Mouse (Mus musculus) myocyte (in vitro differentiated cells): ENCODE results near the gene Kcna10.

Experiments used
- CEBPB ChIP-seq: IDR thresholded peaks from 2 replicates; pipeline ENCODE4 v1.6.1; 2011; ENCODE audit warnings: mild to moderate bottlenecking, moderate library complexity; ENCODE audit not compliant: poor library complexity, insufficient read depth, severe bottlenecking
- E2F4 ChIP-seq: IDR thresholded peaks from one replicate; pipeline ENCODE4 v1.6.1; 2011; ENCODE audit warnings: mild to moderate bottlenecking, control low read depth, moderate library complexity; ENCODE audit not compliant: insufficient read depth
- MAX ChIP-seq: IDR thresholded peaks from one replicate; pipeline ENCODE4 v1.6.1; 2011; ENCODE audit warnings: low read depth, mild to moderate bottlenecking, control low read depth
- MYOD1 ChIP-seq, 3 experiments: IDR thresholded peaks; one replicate each; pipeline ENCODE4 v1.6.1; 2011; ENCODE audit warnings: control low read depth in 2 of 3, low read depth in 2 of 3, mild to moderate bottlenecking in 2 of 3, moderate library complexity in 1 of 3; ENCODE audit not compliant: insufficient read length in 2 of 3, control insufficient read depth in 1 of 3
- MYOG ChIP-seq, 3 experiments: IDR thresholded peaks; one replicate each; pipeline ENCODE4 v1.6.1; 2011; ENCODE audit warnings: control low read depth in 2 of 3, low read depth in 2 of 3, mild to moderate bottlenecking in 2 of 3; ENCODE audit not compliant: insufficient read length in 2 of 3, control insufficient read depth in 1 of 3, insufficient read depth in 1 of 3
- POLR2A ChIP-seq: IDR thresholded peaks from one replicate; pipeline ENCODE4 v1.6.1; 2011; ENCODE audit warnings: low read depth, mild to moderate bottlenecking, control low read depth, moderate library complexity; ENCODE audit not compliant: insufficient read length
- POLR2AphosphoS2 ChIP-seq: IDR thresholded peaks from one replicate; pipeline ENCODE4 v1.6.1; 2011; ENCODE audit warnings: low read depth, control low read depth; ENCODE audit not compliant: insufficient read length
- REST ChIP-seq: IDR thresholded peaks from one replicate; pipeline ENCODE4 v1.6.1; 2011; ENCODE audit warnings: mild to moderate bottlenecking, control low read depth, moderate library complexity; ENCODE audit not compliant: insufficient read depth, insufficient read length
- SRF ChIP-seq: IDR thresholded peaks from one replicate; pipeline ENCODE4 v1.6.1; 2011; ENCODE audit warnings: low read depth; ENCODE audit not compliant: control insufficient read depth, insufficient read length
- TCF12 ChIP-seq: IDR thresholded peaks from one replicate; pipeline ENCODE4 v1.6.1; 2011; ENCODE audit warnings: mild to moderate bottlenecking, control low read depth; ENCODE audit not compliant: poor library complexity, insufficient read depth, severe bottlenecking
- TCF3 ChIP-seq: IDR thresholded peaks from one replicate; pipeline ENCODE4 v1.6.1; 2011; ENCODE audit warnings: low read depth, control low read depth; ENCODE audit not compliant: insufficient read length
- USF1 ChIP-seq: IDR thresholded peaks from one replicate; pipeline ENCODE4 v1.6.1; 2011; ENCODE audit warnings: low read depth, mild to moderate bottlenecking, control low read depth, moderate library complexity

DNA sequence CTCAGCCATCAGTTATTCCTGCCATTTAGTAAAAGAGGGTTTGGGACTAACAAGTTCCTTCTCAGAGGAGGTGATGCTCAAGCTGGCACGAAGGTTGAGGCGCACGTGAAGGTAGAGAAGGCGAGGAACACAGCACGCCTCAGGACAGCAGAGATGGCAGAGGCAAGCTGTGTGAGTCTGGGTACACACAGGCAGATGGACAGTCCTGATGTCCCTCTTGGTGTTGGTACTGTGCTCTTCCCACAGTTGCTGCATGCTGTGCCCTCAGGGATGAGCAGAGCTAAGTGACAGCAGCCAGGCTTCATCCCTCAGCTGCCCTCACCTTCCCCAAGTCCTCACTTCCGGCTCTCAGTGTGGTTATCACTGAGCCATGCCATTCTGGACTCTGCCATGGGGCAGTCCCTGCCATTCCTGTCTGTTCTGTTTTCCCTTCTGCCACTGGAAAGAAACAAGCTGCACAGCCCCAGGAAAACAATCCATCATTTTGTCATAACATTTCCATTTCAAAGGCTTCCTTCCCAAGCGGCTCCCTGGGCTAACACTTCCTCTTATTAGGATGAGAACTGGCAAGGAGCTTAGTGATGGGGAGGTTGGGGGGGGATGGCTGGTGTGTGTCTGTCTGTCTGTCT, 24.9 kb downstream of the Kcna10 start:
- TF ChIP-seq POLR2A (no peak), TCF12 (no peak), E2F4 (no peak), REST (no peak), MYOD1 (IDR thresholded peaks at IDR 0.05; ENCODE audit: control insufficient read depth in 1 of 3, insufficient read length in 2 of 3, low read depth in 2 of 3) (no peak), TCF3 (no peak), MAX (no peak), MYOG (IDR thresholded peaks at IDR 0.05; ENCODE audit: control insufficient read depth in 1 of 3, insufficient read depth in 1 of 3, insufficient read length in 2 of 3, low read depth in 2 of 3) (no peak), POLR2AphosphoS2 (no peak), USF1 (no peak), CEBPB (no peak), SRF (no peak)
